Mouse (Mus musculus) brain, embryonic 14.5 days (tissue): Measurements from ENCODE around the gene Ldlrad3. TPM values are rescaled to one million over a fixed set of nuclear protein-coding genes. Genes with fewer than 3 reads are reported as not detected.

ENCODE experiments used
- DNase-seq: peaks from one replicate; pipeline ENCODE4 v3.0.0-alpha.2; 2011; ENCODE audit warnings: low read depth
- CTCF ChIP-seq: fragments of 200-500 bp; IDR thresholded peaks from 2 replicates; pipeline ENCODE4 v1.5.1; 2012; ENCODE audit warnings: inconsistent platforms, mild to moderate bottlenecking, moderate library complexity, borderline replicate concordance; ENCODE audit not compliant: insufficient read depth, insufficient read length; ENCODE audit errors: extremely low read depth
- POLR2A ChIP-seq: fragments of 200-500 bp; IDR thresholded peaks from 2 replicates; pipeline ENCODE4 v1.6.1; 2012; ENCODE audit warnings: mild to moderate bottlenecking, inconsistent platforms, borderline replicate concordance; ENCODE audit not compliant: poor library complexity, insufficient read depth, insufficient read length, severe bottlenecking; ENCODE audit errors: extremely low read depth
- polyA plus RNA-seq: library from polyadenylated mRNA; depleted of rRNA; stranded (reverse); fragments of >200 nt; gene quantifications from 2 replicates; pipeline ENCODE4 v1.2.3, GENCODE M21; 2012

The Ldlrad3 gene
- polyA plus RNA-seq, 1 experiment, result 26.2 TPM

GRCm38 (mm10) chr2:102099261-102099660, 86.9 kb downstream of the Ldlrad3 start:
- TF ChIP-seq CTCF, result no peak
- TF ChIP-seq POLR2A, result no peak
- no peak for DNase-seq

- TF ChIP-seq POLR2A (no peak), CTCF (no peak)
- peak; percentile 84 for DNase-seq
Measured at GRCm38 (mm10) chr2:102094773-102095172, 91.4 kb downstream of the Ldlrad3 start.

- TF ChIP-seq POLR2A (no peak), CTCF (no peak)
Measured at GRCm38 (mm10) chr2:102094281-102094680, 91.9 kb downstream of the Ldlrad3 start.

GRCm38 (mm10) chr2:102092579-102092978, 93.6 kb downstream of the Ldlrad3 start:
- no peak for TF ChIP-seq CTCF
- no peak for TF ChIP-seq POLR2A
- no peak for DNase-seq

More at GRCm38 (mm10) chr2:102094281-102094680, 91.9 kb downstream of the Ldlrad3 start:
- DNase-seq, result no peak

- TF ChIP-seq POLR2A, result no peak
- peak; percentile 78; the same call in 1 of the 2 replicates for TF ChIP-seq CTCF
- DNase-seq, result peak; percentile 93
Measured at GRCm38 (mm10) chr2:102091516-102092350, 94.5 kb downstream of the Ldlrad3 start.

GRCm38 (mm10) chr2:102087787-102088186, 98.4 kb downstream of the Ldlrad3 start:
- no peak for TF ChIP-seq CTCF
- no peak for TF ChIP-seq POLR2A
- DNase-seq, result no peak

- TF ChIP-seq POLR2A (no peak), CTCF (no peak)
Measured at GRCm38 (mm10) chr2:102086583-102086982, 99.6 kb downstream of the Ldlrad3 start.

GRCm38 (mm10) chr2:102082782-102083181, 103.4 kb downstream of the Ldlrad3 start:
- TF ChIP-seq CTCF (no peak), POLR2A (no peak)
- no peak for DNase-seq

More at GRCm38 (mm10) chr2:102086583-102086982, 99.6 kb downstream of the Ldlrad3 start:
- DNase-seq, result no peak

GRCm38 (mm10) chr2:102077554-102077953, 108.6 kb downstream of the Ldlrad3 start:
- TF ChIP-seq CTCF (peak; percentile 79), POLR2A (no peak)
- DNase-seq, result peak; percentile 85

GRCm38 (mm10) chr2:102076237-102076636, 109.9 kb downstream of the Ldlrad3 start:
- no peak for TF ChIP-seq POLR2A
- no peak for TF ChIP-seq CTCF
- DNase-seq, result no peak

- TF ChIP-seq POLR2A (no peak), CTCF (no peak)
- DNase-seq, result no peak
Measured at GRCm38 (mm10) chr2:102073266-102074037, 112.7 kb downstream of the Ldlrad3 start.

- no peak for DNase-seq
- TF ChIP-seq POLR2A, result no peak
- no peak for TF ChIP-seq CTCF
Measured at GRCm38 (mm10) chr2:102072859-102073258, 113.3 kb downstream of the Ldlrad3 start.
